Mouse (Mus musculus) midbrain, embryonic 16.5 days (tissue): ENCODE data around the gene Rnf185. TPM values are rescaled to one million over a fixed set of nuclear protein-coding genes. Genes with fewer than 3 reads are reported as not detected.

ENCODE experiments used
- ATAC-seq: fragments of 200-750 bp; cut with Nextera tagmentation; 2 replicates; pipeline ENCODE4 v1.8.0; 2017; ENCODE audit warnings: moderate TSS enrichment
- H3K27ac ChIP-seq: fragments of 300-500 bp; sonication (generic); 2 replicates; pipeline ENCODE4 v1.5.1; 2014; ENCODE audit warnings: mild to moderate bottlenecking, low read length, mixed read lengths
- H3K27me3 ChIP-seq: fragments of 300-500 bp; sonication (generic); 2 replicates; pipeline ENCODE4 v1.6.1; 2014; ENCODE audit warnings: low read depth, low read length, mixed read lengths; ENCODE audit not compliant: control insufficient read depth, insufficient read depth
- H3K36me3 ChIP-seq: fragments of 300-500 bp; sonication (generic); 2 replicates; pipeline ENCODE4 v1.6.1; 2014; ENCODE audit warnings: mild to moderate bottlenecking, low read length, moderate library complexity, mixed read lengths; ENCODE audit not compliant: control insufficient read depth, insufficient read depth
- H3K4me1 ChIP-seq: fragments of 300-500 bp; sonication (generic); 2 replicates; pipeline ENCODE4 v1.6.1; 2014; ENCODE audit warnings: mild to moderate bottlenecking, low read length, mixed read lengths; ENCODE audit not compliant: control insufficient read depth, insufficient read depth
- H3K4me2 ChIP-seq: fragments of 300-500 bp; sonication (generic); 2 replicates; pipeline ENCODE4 v1.6.1; 2014; ENCODE audit warnings: mild to moderate bottlenecking, low read length, mixed read lengths
- H3K4me3 ChIP-seq: fragments of 300-500 bp; sonication (generic); 2 replicates; pipeline ENCODE4 v1.5.1; 2014; ENCODE audit warnings: low read depth, mild to moderate bottlenecking, low read length, moderate library complexity, mixed read lengths
- H3K9ac ChIP-seq: fragments of 300-500 bp; sonication (generic); 2 replicates; pipeline ENCODE4 v1.6.1; 2014; ENCODE audit warnings: low read depth, low read length, mixed read lengths
- H3K9me3 ChIP-seq: fragments of 300-500 bp; sonication (generic); replicated peaks from 2 replicates; pipeline ENCODE4 v1.6.1; 2014; ENCODE audit warnings: mild to moderate bottlenecking, low read length, mixed read lengths; ENCODE audit not compliant: control insufficient read depth, poor library complexity, severe bottlenecking
- WGBS: fragments of 180-500 bp; shearing (Covaris S2); extraction: QIAGEN DNeasy Blood & Tissue Kit; methylation state at CpG from one replicate; pipeline ENCODE4 v1.1.7; 2014; 5-methylcytosine and 5-hydroxymethylcytosine counted together
- polyA plus RNA-seq: library from polyadenylated mRNA; unstranded; fragments of >200 nt; fragmentation: Nextera tagmentation; extraction: Ambion mirVana; gene quantifications from 2 replicates; pipeline ENCODE4 v1.2.1, GENCODE M21; 2015

The Rnf185 gene
- polyA plus RNA-seq, 1 experiment from 2014 or later = 46.2 TPM

- WGBS = 55% methylated on average over 7 of the region's 7 CpGs
- H3K4me3 ChIP-seq = 0 out of 2 replicates have a peak overlapping the region, but pooled peaks have one; percentile 1
- peak overlapping the region; percentile 33; the same call in 1 of the 2 replicates for H3K9ac ChIP-seq
- H3K27me3 ChIP-seq = no peaks in the 10 kb centered on the region
- peak overlapping the region; percentile 84 for H3K4me2 ChIP-seq
- no peaks in the 10 kb centered on the region; the same call in 1 of the 2 replicates for H3K36me3 ChIP-seq
- H3K4me1 ChIP-seq = peaks cover 38% of the 10 kb centered on the region
- no peak for ATAC-seq
- H3K9me3 ChIP-seq = no peaks in the 10 kb centered on the region
- H3K27ac ChIP-seq = no peak overlapping the region
Observed at GRCm38 (mm10) chr11:3368983-3369382, 83.2 kb downstream of the Rnf185 start.

- Histone ChIP-seq H3K36me3 (no peaks in the 10 kb centered on the region; the same call in 1 of the 2 replicates), H3K9ac (no peak overlapping the region), H3K27ac (no peak overlapping the region), H3K4me3 (no peak overlapping the region), H3K9me3 (no peaks in the 10 kb centered on the region; the same call in 1 of the 2 replicates), H3K4me2 (no peak overlapping the region), H3K27me3 (no peaks in the 10 kb centered on the region), H3K4me1 (peaks cover 28% of the 10 kb centered on the region)
- ATAC-seq = no peak
- 86% methylated on average over 7 of the region's 7 CpGs for WGBS
Observed at GRCm38 (mm10) chr11:3366411-3366810, 85.8 kb downstream of the Rnf185 start.

Other genes starting within 250 kb of the Rnf185 start
- gene Eif4enif1, start 250.0 kb downstream of the Rnf185 start, polyA plus RNA-seq = 54.2 and 57.9 TPM in 2 replicates
- 212 and 223 TPM in 2 replicates for gene Drg1, start 185.9 kb downstream of the Rnf185 start, polyA plus RNA-seq
- gene Patz1, start 163.5 kb downstream of the Rnf185 start, polyA plus RNA-seq = 41.6 and 52.0 TPM in 2 replicates
- 22.8 and 29.5 TPM in 2 replicates for gene Pik3ip1, start 122.0 kb downstream of the Rnf185 start, polyA plus RNA-seq
- gene Limk2, start 43.2 kb downstream of the Rnf185 start, polyA plus RNA-seq = 185 and 187 TPM in 2 replicates
- 1.7 and 3.9 TPM in 2 replicates for gene Pla2g3, start 35.9 kb upstream of the Rnf185 start, polyA plus RNA-seq
- gene Inpp5j, start 52.5 kb upstream of the Rnf185 start, polyA plus RNA-seq = 8.3 and 10.3 TPM in 2 replicates
- gene Selenom, start 62.3 kb upstream of the Rnf185 start, polyA plus RNA-seq = 87.5 and 129 TPM in 2 replicates
- 14.2 and 14.7 TPM in 2 replicates for gene Smtn, start 88.2 kb upstream of the Rnf185 start, polyA plus RNA-seq
- gene Morc2a, start 196.8 kb upstream of the Rnf185 start, polyA plus RNA-seq = 33.7 and 38.5 TPM in 2 replicates